ENCODE assay signal across 31 mouse cellular contexts in genomic region chr10:127708850-127709370, GRCm38 (mm10). TPM values are rescaled to one million over a fixed set of nuclear protein-coding genes. Genes with fewer than 3 reads are reported as not detected.
"Had no signal": no experiment of that assay in that cellular context is flagged by ENCODE, and none has a peak within 500 bp of the region (broad histone marks: within the 10 kb centered on the region; RNA-seq: fewer than 3 reads in every experiment).

No protein-coding gene starts in this region.

- H3K27ac ChIP-seq: gastrocnemius, adult 2 months; heart, embryonic 10.5 days; hindbrain, embryonic 10.5 days; hindbrain, embryonic 12.5 days; hindbrain, embryonic 14.5 days; intestine, embryonic 15.5 days; layer of hippocampus, adult 2 months; left cerebral cortex, adult 2 months; limb, embryonic 10.5 days; limb, embryonic 12.5 days; liver, embryonic 13.5 days; liver, embryonic 15.5 days had no signal

- H3K9ac ChIP-seq: heart, embryonic 12.5 days; hindbrain, embryonic 12.5 days; hindbrain, embryonic 14.5 days; intestine, embryonic 15.5 days; limb, embryonic 12.5 days; liver, embryonic 13.5 days; liver, embryonic 15.5 days had no signal

- H3K4me1 ChIP-seq: hindbrain, embryonic 10.5 days; hindbrain, embryonic 12.5 days; liver, embryonic 15.5 days had no signal

- ATAC-seq: hindbrain, embryonic 16.5 days; inflammation-experienced regulatory T-cells, adult 6 months; intestine, embryonic 15.5 days; intestine, postnatal 0 days had no signal

- H3K4me2 ChIP-seq: heart, embryonic 12.5 days; hindbrain, embryonic 12.5 days; hindbrain, embryonic 14.5 days; intestine, embryonic 15.5 days; limb, embryonic 12.5 days; liver, embryonic 11.5 days; liver, embryonic 13.5 days; liver, embryonic 15.5 days had no signal

- H3K36me3 ChIP-seq: heart, embryonic 10.5 days; heart, embryonic 12.5 days; hindbrain, embryonic 10.5 days; hindbrain, embryonic 12.5 days; intestine, embryonic 15.5 days; limb, embryonic 10.5 days; limb, embryonic 12.5 days; liver, embryonic 13.5 days; liver, embryonic 15.5 days had no signal

- H3K27me3 ChIP-seq: hindbrain, embryonic 12.5 days; intestine, embryonic 15.5 days; limb, embryonic 12.5 days had no signal

- H3K9me3 ChIP-seq: heart, embryonic 10.5 days; heart, embryonic 12.5 days; hindbrain, embryonic 10.5 days; hindbrain, embryonic 12.5 days; intestine, embryonic 15.5 days; limb, embryonic 10.5 days; limb, embryonic 12.5 days; liver, embryonic 13.5 days; liver, embryonic 15.5 days had no signal

- DNase-seq: gastrocnemius, adult 2 months; gastrocnemius, postnatal 10 days; gastrocnemius, postnatal 25 days; heart, adult 18-20 months; heart, postnatal 10 days; heart, postnatal 4 days; kidney, adult 18-20 months; kidney, adult 8-10 months; kidney, postnatal 10 days; kidney, postnatal 25 days; kidney, postnatal 4 days; liver; liver, embryonic 13.5 days had no signal

- H3K4me3 ChIP-seq: gastrocnemius, adult 2 months; heart, embryonic 10.5 days; heart, embryonic 12.5 days; hindbrain, embryonic 10.5 days; hindbrain, embryonic 12.5 days; intestine, embryonic 15.5 days; layer of hippocampus, adult 2 months; left cerebral cortex, adult 2 months; limb, embryonic 10.5 days; limb, embryonic 12.5 days; liver, embryonic 13.5 days; liver, embryonic 15.5 days had no signal

RNA-seq across cellular contexts. Expression of gene Myo1a, which starts 3.9 kb away (rescaled TPM):
- total RNA-seq: gastrocnemius, adult 2 months; granulocyte monocyte progenitor cell, adult 5-6 weeks; heart, postnatal 10 days had no signal
- polyA plus RNA-seq: inflammation-experienced regulatory T-cells, adult 6 months; liver, embryonic 11.5 days had no signal

RNA-seq across cellular contexts. Expression of gene Tac2, which starts 15.4 kb away (rescaled TPM):
- total RNA-seq: gastrocnemius, adult 2 months; gastrocnemius, postnatal 25 days; granulocyte monocyte progenitor cell, adult 5-6 weeks; heart, adult 18-20 months; heart, adult 8-10 months; heart, postnatal 10 days; heart, postnatal 25 days; heart, postnatal 4 days had no signal
- polyA plus RNA-seq: hindbrain, embryonic 10.5 days; hindbrain, embryonic 12.5 days; inflammation-experienced regulatory T-cells, adult 6 months; intestine, postnatal 0 days had no signal
